Mouse (Mus musculus): ENCODE measurements around the gene Zp2.

GRCm38 (mm10) chr7:120158121-120158613, 13.1 kb upstream of the Zp2 start:
- no peak for TF ChIP-seq POLR2A (IDR thresholded peaks at IDR 0.05; ENCODE audit: extremely low read depth, insufficient read depth, low read length)
- no peak for TF ChIP-seq CTCF (IDR thresholded peaks at IDR 0.05; ENCODE audit: low read depth, low read length)

Measured in liver, adult 2 months (tissue).